ENCODE assay signal across 24 mouse cellular contexts in genomic region chr2:131242929-131243328, GRCm38 (mm10). TPM values are rescaled to one million over a fixed set of nuclear protein-coding genes. Genes with fewer than 3 reads are reported as not detected.
DNase-seq lines count a peak whose midpoint lies in the region; ATAC-seq and TF ChIP-seq lines count a peak whose summit lies in the region.
"Had no signal": no experiment of that assay in that cellular context is flagged by ENCODE, and none has a peak within 500 bp of the region (broad histone marks: within the 10 kb centered on the region; RNA-seq: fewer than 3 reads in every experiment).

No protein-coding gene starts in this region.

- DNase-seq in MEL (ENCODE audit: low read depth, low spot score), result peak; percentile 83
- peak; percentile 87 for DNase-seq in MEL-GATA-1-ER (ENCODE audit: extremely low read depth, low read depth)
- no peak for DNase-seq in lung, postnatal 14 days
- DNase-seq in spleen, postnatal 36 days (ENCODE audit: low spot score in 2 of 2), result no peak
- DNase-seq in MN1 (ENCODE audit: low spot score), result no peak
- DNase-seq: adrenal gland, adult 2 months; adrenal gland, postnatal 25 days; cerebellum, adult 11-12 months; cerebellum, adult 8-10 months; cerebellum, postnatal 10 days; cerebellum, postnatal 36 days; gastrocnemius, adult 2 months; gastrocnemius, postnatal 14 days; heart, adult 11 months had no signal

- H3K4me1 ChIP-seq in MEL (ENCODE audit: control insufficient read depth in 1 of 2, insufficient read depth in 2 of 2, low read length in 2 of 2), result peaks cover 17 to 36% of the 10 kb centered on the region in 2 experiments
- peaks cover 66% of the 10 kb centered on the region for H3K4me1 ChIP-seq in liver, embryonic 12.5 days
- H3K4me1 ChIP-seq in liver, embryonic 15.5 days (replicated peaks), result peaks cover 52% of the 10 kb centered on the region
- H3K4me1 ChIP-seq in kidney, embryonic 14.5 days (ENCODE audit: control insufficient read depth, insufficient read depth, low read length), result no peaks in the 10 kb centered on the region
- H3K4me1 ChIP-seq: forebrain, embryonic 10.5 days; forebrain, embryonic 13.5 days; hindbrain, embryonic 12.5 days; hindbrain, embryonic 15.5 days had no signal

- peaks cover 10 to 34% of the 10 kb centered on the region in 2 experiments; a peak in 3 of 4 replicates for H3K36me3 ChIP-seq in MEL (ENCODE audit: control insufficient read depth in 1 of 2, insufficient read depth in 2 of 2, low read length in 2 of 2)
- H3K36me3 ChIP-seq in liver, embryonic 12.5 days, result peaks cover 100% of the 10 kb centered on the region
- peaks cover 96% of the 10 kb centered on the region for H3K36me3 ChIP-seq in liver, embryonic 15.5 days (replicated peaks)
- H3K36me3 ChIP-seq in kidney, embryonic 14.5 days (ENCODE audit: control insufficient read depth, insufficient read depth, low read length), result peaks cover 81% of the 10 kb centered on the region
- H3K36me3 ChIP-seq: hindbrain, embryonic 15.5 days had no signal

- ATAC-seq in liver, embryonic 12.5 days, result peak; percentile 62
- peak; percentile 30; the same call in 1 of the 2 replicates for ATAC-seq in liver, embryonic 15.5 days (ENCODE audit: insufficient read depth)
- ATAC-seq in kidney, embryonic 14.5 days (ENCODE audit: low FRiP score, low TSS enrichment), result no peak
- ATAC-seq: CD4-positive, CD25-positive, alpha-beta regulatory T cell, adult 4 months; forebrain, embryonic 13.5 days; forebrain, embryonic 16.5 days had no signal

- H3K27me3 ChIP-seq in MEL (ENCODE audit: control insufficient read depth in 1 of 2, insufficient read depth in 2 of 2, low read length in 2 of 2), result no peaks in the 10 kb centered on the region
- H3K27me3 ChIP-seq in liver, embryonic 12.5 days (replicated peaks), result no peaks in the 10 kb centered on the region
- H3K27me3 ChIP-seq in liver, embryonic 15.5 days, result no peaks in the 10 kb centered on the region
- H3K27me3 ChIP-seq in kidney, embryonic 14.5 days (ENCODE audit: control insufficient read depth, insufficient read depth, low read length), result no peaks in the 10 kb centered on the region
- H3K27me3 ChIP-seq: forebrain, embryonic 13.5 days; hindbrain, embryonic 12.5 days; hindbrain, embryonic 15.5 days had no signal

- no peak for TF ChIP-seq CTCF in MEL (IDR thresholded peaks at IDR 0.05 in 2 of 3, conservative IDR thresholded peaks at IDR 0.05 in 1 of 3; ENCODE audit: control insufficient read depth in 1 of 3, insufficient read depth in 1 of 3, low read depth in 2 of 3, low read length in 3 of 3, poor library complexity in 1 of 3, severe bottlenecking in 1 of 3)

- TF ChIP-seq EP300 in MEL (IDR thresholded peaks at IDR 0.05; ENCODE audit: low read depth in 1 of 2, low read length in 2 of 2), result peak; percentile 57 to 70; a peak in 3 of 4 replicates

- TF ChIP-seq RAD21 in MEL (IDR thresholded peaks at IDR 0.05; ENCODE audit: low read depth, low read length), result no peak

- no peak for TF ChIP-seq POLR2A in MEL (IDR thresholded peaks at IDR 0.05; ENCODE audit: control insufficient read depth in 1 of 2, insufficient read depth in 1 of 2, low read depth in 1 of 2, low read length in 2 of 2, poor library complexity in 1 of 2)

- peak overlapping the region; percentile 96 for H3K27ac ChIP-seq in MEL (ENCODE audit: control insufficient read depth, low read depth, low read length)
- peak overlapping the region; percentile 52 for H3K27ac ChIP-seq in liver, embryonic 12.5 days
- H3K27ac ChIP-seq in liver, embryonic 15.5 days (replicated peaks), result peak overlapping the region; percentile 3
- H3K27ac ChIP-seq in kidney, embryonic 14.5 days (ENCODE audit: low read depth, low read length), result no peak overlapping the region
- H3K27ac ChIP-seq: forebrain, embryonic 10.5 days; forebrain, embryonic 13.5 days; gastrocnemius, adult 2 months; hindbrain, embryonic 12.5 days; hindbrain, embryonic 15.5 days had no signal

- H3K4me2 ChIP-seq in liver, embryonic 12.5 days, result no peak overlapping the region
- no peak overlapping the region for H3K4me2 ChIP-seq in liver, embryonic 15.5 days
- no peak overlapping the region for H3K4me2 ChIP-seq in kidney, embryonic 14.5 days (replicated peaks; ENCODE audit: low read depth, low read length)
- H3K4me2 ChIP-seq: forebrain, embryonic 13.5 days; heart, embryonic 11.5 days; hindbrain, embryonic 12.5 days; hindbrain, embryonic 15.5 days had no signal

- H3K9me3 ChIP-seq in MEL (replicated peaks; ENCODE audit: insufficient read depth, low read length), result no peaks in the 10 kb centered on the region
- no peaks in the 10 kb centered on the region for H3K9me3 ChIP-seq in liver, embryonic 12.5 days (replicated peaks)
- H3K9me3 ChIP-seq in liver, embryonic 15.5 days (replicated peaks), result no peaks in the 10 kb centered on the region
- no peaks in the 10 kb centered on the region for H3K9me3 ChIP-seq in kidney, embryonic 14.5 days (ENCODE audit: control insufficient read depth, low read length)
- H3K9me3 ChIP-seq: forebrain, embryonic 10.5 days; forebrain, embryonic 13.5 days; hindbrain, embryonic 12.5 days; hindbrain, embryonic 15.5 days had no signal

- no peak overlapping the region for H3K9ac ChIP-seq in MEL (ENCODE audit: control insufficient read depth, low read depth, low read length, poor library complexity, severe bottlenecking)
- 0 out of 2 replicates have a peak overlapping the region, but pooled peaks have one; percentile 6 for H3K9ac ChIP-seq in liver, embryonic 12.5 days
- H3K9ac ChIP-seq in liver, embryonic 15.5 days, result no peak overlapping the region
- H3K9ac ChIP-seq in kidney, embryonic 14.5 days (ENCODE audit: low read depth, low read length), result no peak overlapping the region
- H3K9ac ChIP-seq: forebrain, embryonic 13.5 days; hindbrain, embryonic 12.5 days; hindbrain, embryonic 15.5 days had no signal

- H3K79me2 ChIP-seq in MEL (ENCODE audit: control insufficient read depth, insufficient read depth, low read length, poor library complexity), result no peaks in the 10 kb centered on the region

- 19% methylated on average over 7 of the region's 7 CpGs for WGBS in liver, embryonic 12.5 days (ENCODE audit: insufficient replicate concordance)
- 28% methylated on average over 7 of the region's 7 CpGs for WGBS in liver, embryonic 15.5 days (ENCODE audit: insufficient replicate concordance)
- 77% methylated on average over 7 of the region's 7 CpGs for WGBS in kidney, embryonic 14.5 days

- H3K4me3 ChIP-seq in MEL (ENCODE audit: control insufficient read depth in 1 of 2, insufficient read depth in 1 of 2, low read depth in 2 of 2, low read length in 2 of 2), result no peak overlapping the region
- H3K4me3 ChIP-seq in liver, embryonic 12.5 days, result no peak overlapping the region
- no peak overlapping the region for H3K4me3 ChIP-seq in liver, embryonic 15.5 days (replicated peaks)
- no peak overlapping the region for H3K4me3 ChIP-seq in kidney, embryonic 14.5 days (ENCODE audit: low read length)
- H3K4me3 ChIP-seq: forebrain, embryonic 10.5 days; forebrain, embryonic 13.5 days; gastrocnemius, adult 2 months; hindbrain, embryonic 12.5 days; hindbrain, embryonic 15.5 days had no signal

TF ChIP-seq in MEL, 35 proteins besides CTCF, POLR2A, EP300 and RAD21 (continues in another document):
- TF ChIP-seq ZC3H11A (IDR thresholded peaks at IDR 0.05; ENCODE audit: low read depth, low read length) (no peak), JUND (IDR thresholded peaks at IDR 0.05; ENCODE audit: low read depth, low read length) (no peak), POLR2AphosphoS5 (IDR thresholded peaks at IDR 0.05; ENCODE audit: borderline replicate concordance, low read depth, low read length) (no peak)

RNA-seq across cellular contexts. Expression of gene Mavs, which starts 9.1 kb away (rescaled TPM):
- total RNA-seq in MEL (2012; rRNA removed), result 21.2 and 21.3 TPM in 2 replicates
- 10 to 100 TPM in 1 of 2 experiments, not detected in 1; 32.1 TPM for polyA plus RNA-seq in MEL (2012; ENCODE audit: insufficient read depth in 1 of 2, insufficient read length in 2 of 2, low read depth in 1 of 2, low replicate concordance in 2 of 2, missing spikeins in 1 of 2)
- 31.8 and 33.3 TPM in 2 replicates for polyA plus RNA-seq in liver, embryonic 12.5 days (2016; fragmentation: Nextera tagmentation; extraction: Ambion mirVana)
- polyA plus RNA-seq in liver, embryonic 15.5 days (2015; fragmentation: Nextera tagmentation; extraction: Ambion mirVana), result 29.8 and 33.5 TPM in 2 replicates
- 19.7 and 23.7 TPM in 2 replicates for polyA plus RNA-seq in kidney, embryonic 14.5 days (2014; fragmentation: Nextera tagmentation; extraction: Ambion mirVana)

RNA-seq across cellular contexts. Expression of gene Pank2, which starts 19.4 kb away (rescaled TPM):
- total RNA-seq in MEL (2012; rRNA removed), result 34.9 and 36.0 TPM in 2 replicates
- 100 to 1,000 TPM in 1 of 2 experiments, 10 to 100 TPM in 1; 71.8 to 275 TPM for polyA plus RNA-seq in MEL (2012; ENCODE audit: insufficient read depth in 1 of 2, insufficient read length in 2 of 2, low read depth in 1 of 2, low replicate concordance in 2 of 2, missing spikeins in 1 of 2)
- polyA plus RNA-seq in liver, embryonic 12.5 days (2016; fragmentation: Nextera tagmentation; extraction: Ambion mirVana), result 42.0 and 44.8 TPM in 2 replicates
- 21.7 and 22.0 TPM in 2 replicates for polyA plus RNA-seq in liver, embryonic 15.5 days (2015; fragmentation: Nextera tagmentation; extraction: Ambion mirVana)
- polyA plus RNA-seq in kidney, embryonic 14.5 days (2014; fragmentation: Nextera tagmentation; extraction: Ambion mirVana), result 45.4 and 49.3 TPM in 2 replicates

RNA-seq across cellular contexts. Expression of gene Ap5s1, which starts 36.1 kb away (rescaled TPM):
- 9.6 TPM in 2 replicates for total RNA-seq in MEL (2012; rRNA removed)
- 10 to 100 TPM in 1 of 2 experiments, not detected in 1; 12.7 TPM for polyA plus RNA-seq in MEL (2012; ENCODE audit: insufficient read depth in 1 of 2, insufficient read length in 2 of 2, low read depth in 1 of 2, low replicate concordance in 2 of 2, missing spikeins in 1 of 2)
- polyA plus RNA-seq in liver, embryonic 12.5 days (2016; fragmentation: Nextera tagmentation; extraction: Ambion mirVana), result 16.4 and 17.0 TPM in 2 replicates
- polyA plus RNA-seq in liver, embryonic 15.5 days (2015; fragmentation: Nextera tagmentation; extraction: Ambion mirVana), result 16.6 and 18.3 TPM in 2 replicates
- 22.2 and 23.7 TPM in 2 replicates for polyA plus RNA-seq in kidney, embryonic 14.5 days (2014; fragmentation: Nextera tagmentation; extraction: Ambion mirVana)

RNA-seq across cellular contexts. Expression of gene Spef1, which starts 55.8 kb away (rescaled TPM):
- 0.46 and 1.8 TPM in 2 replicates for total RNA-seq in MEL (2012; rRNA removed)
- 1 to 10 TPM in 1 of 2 experiments, not detected in 1; 1.2 TPM for polyA plus RNA-seq in MEL (2012; ENCODE audit: insufficient read depth in 1 of 2, insufficient read length in 2 of 2, low read depth in 1 of 2, low replicate concordance in 2 of 2, missing spikeins in 1 of 2)
- polyA plus RNA-seq in liver, embryonic 12.5 days (2016; fragmentation: Nextera tagmentation; extraction: Ambion mirVana), result 1.0 and 1.1 TPM in 2 replicates
- polyA plus RNA-seq in liver, embryonic 15.5 days (2015; fragmentation: Nextera tagmentation; extraction: Ambion mirVana), result 1.6 and 1.8 TPM in 2 replicates
- polyA plus RNA-seq in kidney, embryonic 14.5 days (2014; fragmentation: Nextera tagmentation; extraction: Ambion mirVana), result 3.4 and 5.1 TPM in 2 replicates

RNA-seq across cellular contexts. Expression of gene Cdc25b, which starts 56.2 kb away (rescaled TPM):
- total RNA-seq in MEL (2012; rRNA removed), result 11.8 and 12.6 TPM in 2 replicates
- polyA plus RNA-seq in MEL (2012; ENCODE audit: insufficient read depth in 1 of 2, insufficient read length in 2 of 2, low read depth in 1 of 2, low replicate concordance in 2 of 2, missing spikeins in 1 of 2), result 10 to 100 TPM in 1 of 2 experiments, not detected in 1; 34.5 TPM
- 172 and 182 TPM in 2 replicates for polyA plus RNA-seq in liver, embryonic 12.5 days (2016; fragmentation: Nextera tagmentation; extraction: Ambion mirVana)
- 236 and 279 TPM in 2 replicates for polyA plus RNA-seq in liver, embryonic 15.5 days (2015; fragmentation: Nextera tagmentation; extraction: Ambion mirVana)
- 41.5 and 55.7 TPM in 2 replicates for polyA plus RNA-seq in kidney, embryonic 14.5 days (2014; fragmentation: Nextera tagmentation; extraction: Ambion mirVana)

Comparison
In these comparisons a context has a peak if more than half of its experiments do, and no peak if none do; other contexts are left out.
1. DNase-seq: peak in MEL (single experiment) and MEL-GATA-1-ER (single experiment); none in lung, postnatal 14 days (single experiment), spleen, postnatal 36 days (0 of 2) and MN1 (single experiment).